Mouse (Mus musculus) midbrain, postnatal 0 days (tissue): Measurements from ENCODE around the gene Slc39a5. TPM values are rescaled to one million over a fixed set of nuclear protein-coding genes. Genes with fewer than 3 reads are reported as not detected.

Source experiments
- ATAC-seq: fragments of 200-750 bp; cut with Nextera tagmentation; 2 replicates; pipeline ENCODE4 v1.8.0; 2017; ENCODE audit warnings: moderate number of reproducible peaks, mild to moderate bottlenecking, moderate TSS enrichment, moderate library complexity; ENCODE audit not compliant: low FRiP score
- DNase-seq: peaks from one replicate; pipeline ENCODE4 v3.0.0-alpha.2; 2015; ENCODE audit warnings: low spot score
- H3K27ac ChIP-seq: fragments of 300-500 bp; sonication (generic); 2 replicates; pipeline ENCODE4 v1.5.1; 2014; ENCODE audit warnings: low read depth, mild to moderate bottlenecking, low read length, mixed read lengths
- H3K27me3 ChIP-seq: fragments of 300-500 bp; sonication (generic); 2 replicates; pipeline ENCODE4 v1.6.1; 2014; ENCODE audit warnings: low read length, control low read depth, mixed read lengths; ENCODE audit not compliant: insufficient read depth
- H3K36me3 ChIP-seq: fragments of 300-500 bp; sonication (generic); 2 replicates; pipeline ENCODE4 v1.6.1; 2014; ENCODE audit warnings: low read length, control low read depth, mixed read lengths; ENCODE audit not compliant: insufficient read depth
- H3K4me1 ChIP-seq: fragments of 300-500 bp; sonication (generic); 2 replicates; pipeline ENCODE4 v1.6.1; 2014; ENCODE audit warnings: mild to moderate bottlenecking, control low read depth, antibody characterized with exemption, low read length, mixed read lengths; ENCODE audit not compliant: insufficient read depth
- H3K4me2 ChIP-seq: fragments of 300-500 bp; sonication (generic); 2 replicates; pipeline ENCODE4 v1.6.1; 2014; ENCODE audit warnings: low read depth, mild to moderate bottlenecking, low read length, mixed read lengths; ENCODE audit not compliant: poor library complexity, severe bottlenecking
- H3K4me3 ChIP-seq: fragments of 300-500 bp; sonication (generic); 2 replicates; pipeline ENCODE4 v1.5.1; 2014; ENCODE audit warnings: low read depth, mild to moderate bottlenecking, low read length, moderate library complexity
- H3K9ac ChIP-seq: fragments of 300-500 bp; sonication (generic); replicated peaks from 2 replicates; pipeline ENCODE4 v1.6.1; 2014; ENCODE audit warnings: mild to moderate bottlenecking, low read length, moderate library complexity, mixed read lengths; ENCODE audit not compliant: poor library complexity, severe bottlenecking
- H3K9me3 ChIP-seq: fragments of 300-500 bp; sonication (generic); 2 replicates; pipeline ENCODE4 v1.6.1; 2016; ENCODE audit warnings: low read length, control low read depth
- CTCF ChIP-seq: IDR thresholded peaks from 2 replicates; pipeline ENCODE4 v1.5.1; 2016; ENCODE audit warnings: antibody characterized with exemption, mild to moderate bottlenecking
- WGBS: fragments of 180-500 bp; shearing (Covaris S2); extraction: QIAGEN DNeasy Blood & Tissue Kit; methylation state at CpG from one replicate; pipeline ENCODE4 v1.1.7; 2014; 5-methylcytosine and 5-hydroxymethylcytosine counted together
- polyA plus RNA-seq: library from polyadenylated mRNA; unstranded; fragments of >200 nt; fragmentation: Nextera tagmentation; extraction: Ambion mirVana; gene quantifications from 2 replicates; pipeline ENCODE4 v1.2.1, GENCODE M21; 2015
- total RNA-seq: library from RNA; depleted of rRNA; stranded (reverse); fragments of >200 nt; gene quantifications from 2 replicates; pipeline ENCODE4 v1.2.3, GENCODE M21; 2014

Gene Slc39a5
- total and polyA plus RNA-seq, 2 experiments from 2014 or later, result 0.16 to 0.27 TPM

GRCm38 (mm10) chr10:128397466-128397865 is 3.6 kb downstream of the Slc39a5 start:
- 0 out of 2 replicates have a peak overlapping the region, but pooled peaks have one; percentile 19 for H3K9ac ChIP-seq
- H3K4me2 ChIP-seq, result no peak overlapping the region
- no peaks in the 10 kb centered on the region for H3K9me3 ChIP-seq
- H3K27ac ChIP-seq, result no peak overlapping the region
- WGBS, result 46% methylated on average over 7 of the region's 7 CpGs
- ATAC-seq (peak; percentile 21), DNase-seq (peak; percentile 34)
- no peaks in the 10 kb centered on the region for H3K27me3 ChIP-seq
- no peak for TF ChIP-seq CTCF
- H3K36me3 ChIP-seq, result peaks cover 22% of the 10 kb centered on the region
- no peaks in the 10 kb centered on the region for H3K4me1 ChIP-seq
- H3K4me3 ChIP-seq, result no peak overlapping the region

GRCm38 (mm10) chr10:128396716-128397264 is 4.2 kb downstream of the Slc39a5 start:
- TF ChIP-seq CTCF, result no peak

GRCm38 (mm10) chr10:128396017-128396673 is 4.9 kb downstream of the Slc39a5 start:
- Histone ChIP-seq H3K4me1 (no peaks in the 10 kb centered on the region), H3K9ac (no peak overlapping the region), H3K27me3 (no peaks in the 10 kb centered on the region), H3K4me3 (no peak overlapping the region), H3K36me3 (peaks cover 35% of the 10 kb centered on the region), H3K4me2 (no peak overlapping the region), H3K9me3 (no peaks in the 10 kb centered on the region), H3K27ac (no peak overlapping the region)
- ATAC-seq (no peak), DNase-seq (no peak)
- WGBS, result 67% methylated on average over 11 of the region's 11 CpGs
- TF ChIP-seq CTCF, result no peak

More at GRCm38 (mm10) chr10:128396716-128397264, 4.2 kb downstream of the Slc39a5 start:
- 69% methylated on average over 10 of the region's 10 CpGs for WGBS
- H3K9me3 ChIP-seq, result no peaks in the 10 kb centered on the region
- H3K9ac ChIP-seq, result no peak overlapping the region
- no peak overlapping the region for H3K27ac ChIP-seq
- no peaks in the 10 kb centered on the region for H3K27me3 ChIP-seq
- H3K4me1 ChIP-seq, result no peaks in the 10 kb centered on the region
- H3K4me2 ChIP-seq, result no peak overlapping the region
- DNase-seq (no peak), ATAC-seq (no peak)
- H3K36me3 ChIP-seq, result peaks cover 29% of the 10 kb centered on the region
- H3K4me3 ChIP-seq, result no peak overlapping the region

GRCm38 (mm10) chr10:128391850-128392249 is 9.2 kb downstream of the Slc39a5 start:
- DNase-seq (no peak), ATAC-seq (no peak)
- no peak overlapping the region for H3K4me3 ChIP-seq
- H3K36me3 ChIP-seq, result peaks cover 77% of the 10 kb centered on the region
- no peaks in the 10 kb centered on the region for H3K27me3 ChIP-seq
- no peak overlapping the region for H3K27ac ChIP-seq
- no peak overlapping the region for H3K4me2 ChIP-seq
- 79% methylated on average over 6 of the region's 6 CpGs for WGBS
- TF ChIP-seq CTCF, result no peak
- H3K9ac ChIP-seq, result no peak overlapping the region
- no peaks in the 10 kb centered on the region for H3K9me3 ChIP-seq
- no peaks in the 10 kb centered on the region for H3K4me1 ChIP-seq

- Histone ChIP-seq H3K36me3 (peaks cover 85% of the 10 kb centered on the region), H3K9me3 (no peaks in the 10 kb centered on the region), H3K4me2 (no peak overlapping the region), H3K4me1 (no peaks in the 10 kb centered on the region), H3K9ac (no peak overlapping the region), H3K27ac (no peak overlapping the region), H3K27me3 (no peaks in the 10 kb centered on the region), H3K4me3 (no peak overlapping the region)
- no peak for TF ChIP-seq CTCF
- 88% methylated on average over 12 of the region's 12 CpGs for WGBS
- no peak for ATAC-seq
- DNase-seq, result no peak
These were observed 10.7 kb downstream of the Slc39a5 start for GRCm38 (mm10) chr10:128390366-128390765.

- 86% methylated on average over 6 of the region's 6 CpGs for WGBS
- peaks cover 92% of the 10 kb centered on the region for H3K36me3 ChIP-seq
- no peak for DNase-seq
These were observed 11.5 kb downstream of the Slc39a5 start for GRCm38 (mm10) chr10:128389570-128389969.

More at GRCm38 (mm10) chr10:128389570-128389969, 11.5 kb downstream of the Slc39a5 start:
- H3K27ac ChIP-seq, result no peak overlapping the region
- H3K4me2 ChIP-seq, result no peak overlapping the region
- H3K4me1 ChIP-seq, result no peaks in the 10 kb centered on the region
- H3K4me3 ChIP-seq, result no peak overlapping the region
- no peaks in the 10 kb centered on the region for H3K9me3 ChIP-seq
- H3K9ac ChIP-seq, result no peak overlapping the region
- ATAC-seq, result no peak
- no peaks in the 10 kb centered on the region for H3K27me3 ChIP-seq
- TF ChIP-seq CTCF, result no peak
